Mouse (Mus musculus) E14TG2a.4 (cell line): ENCODE measurements around the gene Tfdp2.

Experiments used
- CTCF ChIP-seq: conservative IDR thresholded peaks from 2 replicates; pipeline ENCODE4 v1.5.1; 2014; ENCODE audit warnings: low read length
- POU5F1 ChIP-seq: IDR thresholded peaks from 2 replicates; pipeline ENCODE4 v1.6.1; 2014; ENCODE audit warnings: low read length, borderline replicate concordance

- TF ChIP-seq CTCF (no peak), POU5F1 (no peak)
Measured at GRCm38 (mm10) chr9:96326496-96326923, 130.4 kb downstream of the Tfdp2 start.
